Mouse (Mus musculus): Measurements from ENCODE around the gene Hexb. TPM values are rescaled to one million over a fixed set of nuclear protein-coding genes. Genes with fewer than 3 reads are reported as not detected.

Gene Hexb
- polyA plus RNA-seq, 1 experiment from 2014 or later = 34.7 TPM

GRCm38 (mm10) chr13:97196925-97197218, 1.3 kb downstream of the Hexb start:
- Histone ChIP-seq H3K27me3 (no peaks in the 10 kb centered on the region), H3K36me3 (no peaks in the 10 kb centered on the region), H3K4me3 (no peak overlapping the region), H3K9ac (no peak overlapping the region), H3K27ac (no peak overlapping the region), H3K4me1 (no peaks in the 10 kb centered on the region), H3K4me2 (no peak overlapping the region), H3K9me3 (no peaks in the 10 kb centered on the region)
- 88% methylated on average over 2 of the region's 2 CpGs for WGBS
- ATAC-seq (ENCODE audit: borderline replicate concordance, extremely low read depth, low FRiP score, low TSS enrichment) = no peak

- no peak for ATAC-seq (ENCODE audit: borderline replicate concordance, extremely low read depth, low FRiP score, low TSS enrichment)
- Histone ChIP-seq H3K4me2 (no peak overlapping the region), H3K27ac (no peak overlapping the region), H3K36me3 (no peaks in the 10 kb centered on the region), H3K9me3 (no peaks in the 10 kb centered on the region), H3K4me1 (no peaks in the 10 kb centered on the region), H3K4me3 (no peak overlapping the region), H3K9ac (no peak overlapping the region), H3K27me3 (no peaks in the 10 kb centered on the region)
- WGBS = 78% methylated on average over 12 of the region's 12 CpGs
These were observed 1.8 kb downstream of the Hexb start for GRCm38 (mm10) chr13:97196186-97196924.

- Histone ChIP-seq H3K4me2 (no peak overlapping the region), H3K4me1 (no peaks in the 10 kb centered on the region), H3K27ac (no peak overlapping the region), H3K4me3 (no peak overlapping the region), H3K36me3 (no peaks in the 10 kb centered on the region), H3K9me3 (no peaks in the 10 kb centered on the region), H3K9ac (no peak overlapping the region), H3K27me3 (no peaks in the 10 kb centered on the region)
- WGBS = 48% methylated on average over 7 of the region's 7 CpGs
- no peak for ATAC-seq (ENCODE audit: borderline replicate concordance, extremely low read depth, low FRiP score, low TSS enrichment)
These were observed 4.7 kb downstream of the Hexb start for GRCm38 (mm10) chr13:97193420-97193819.

DNA sequence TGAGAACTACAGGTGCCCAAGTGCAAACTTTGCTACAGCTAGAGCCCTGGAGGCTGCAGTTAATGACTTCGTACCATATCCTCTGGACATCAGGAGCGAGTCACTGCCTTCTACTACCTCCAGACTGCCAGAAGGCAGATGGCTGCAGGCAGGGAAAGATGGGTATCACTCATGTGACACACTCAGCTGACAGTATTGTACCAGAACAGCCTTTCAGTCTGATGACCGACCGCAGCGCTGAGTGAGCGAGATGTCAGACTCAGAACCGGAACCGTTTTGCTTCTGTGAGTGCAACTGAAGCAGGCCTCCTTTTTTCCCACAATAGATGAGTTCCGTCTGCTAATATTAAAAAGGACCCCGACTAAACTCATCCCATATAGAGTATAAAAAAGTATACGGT, 5.5 kb downstream of the Hexb start:
- Histone ChIP-seq H3K36me3 (no peaks in the 10 kb centered on the region), H3K9me3 (no peaks in the 10 kb centered on the region), H3K9ac (no peak overlapping the region), H3K4me3 (no peak overlapping the region), H3K4me2 (no peak overlapping the region), H3K27me3 (no peaks in the 10 kb centered on the region), H3K27ac (no peak overlapping the region), H3K4me1 (no peaks in the 10 kb centered on the region)
- WGBS = 90% methylated on average over 11 of the region's 11 CpGs
- no peak for ATAC-seq (ENCODE audit: borderline replicate concordance, extremely low read depth, low FRiP score, low TSS enrichment)

- H3K27me3 ChIP-seq = no peaks in the 10 kb centered on the region
- ATAC-seq (ENCODE audit: borderline replicate concordance, extremely low read depth, low FRiP score, low TSS enrichment) = no peak
- no peaks in the 10 kb centered on the region for H3K36me3 ChIP-seq
- no peak overlapping the region for H3K9ac ChIP-seq
- H3K4me3 ChIP-seq = no peak overlapping the region
- no peak overlapping the region for H3K4me2 ChIP-seq
- H3K4me1 ChIP-seq = no peaks in the 10 kb centered on the region
- no peak overlapping the region for H3K27ac ChIP-seq
- no peaks in the 10 kb centered on the region for H3K9me3 ChIP-seq
- WGBS = 83% methylated on average over 5 of the region's 5 CpGs
These were observed 10.5 kb downstream of the Hexb start for GRCm38 (mm10) chr13:97187693-97188092.

- no peak for ATAC-seq (ENCODE audit: borderline replicate concordance, extremely low read depth, low FRiP score, low TSS enrichment)
- H3K27ac ChIP-seq = no peak overlapping the region
- no peak overlapping the region for H3K4me3 ChIP-seq
- H3K9me3 ChIP-seq = no peaks in the 10 kb centered on the region
- no peaks in the 10 kb centered on the region for H3K27me3 ChIP-seq
- no peaks in the 10 kb centered on the region for H3K4me1 ChIP-seq
- H3K4me2 ChIP-seq = no peak overlapping the region
- no peak overlapping the region for H3K9ac ChIP-seq
- no peaks in the 10 kb centered on the region for H3K36me3 ChIP-seq
- 67% methylated on average over 4 of the region's 4 CpGs for WGBS
These were observed 11.8 kb downstream of the Hexb start for GRCm38 (mm10) chr13:97186346-97186745.

DNA sequence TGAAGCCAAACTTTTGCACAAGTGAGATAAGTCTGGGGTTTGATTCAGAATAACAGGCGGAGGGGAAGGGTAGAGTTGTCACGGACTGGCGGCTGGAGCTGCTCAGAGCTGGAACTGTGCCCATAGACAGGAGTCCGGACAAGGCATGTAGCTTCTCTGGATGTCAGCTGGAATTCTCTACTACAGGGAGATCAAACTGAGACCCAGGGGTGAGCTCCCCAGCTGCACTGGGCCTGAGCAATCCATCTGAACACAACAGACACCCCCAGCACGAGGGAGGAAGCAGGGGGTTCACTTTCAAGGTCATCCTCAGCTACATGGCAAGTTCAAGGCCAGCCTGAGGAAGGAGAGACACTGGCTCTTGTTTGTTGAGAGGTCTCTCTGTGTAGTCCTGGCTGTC, 13.5 kb downstream of the Hexb start:
- WGBS = 26% methylated on average over 5 of the region's 5 CpGs
- 0 out of 2 replicates have a peak, but pooled peaks cover 1% of the 10 kb centered on the region for H3K36me3 ChIP-seq
- H3K27me3 ChIP-seq = no peaks in the 10 kb centered on the region
- no peak overlapping the region for H3K4me3 ChIP-seq
- no peaks in the 10 kb centered on the region for H3K4me1 ChIP-seq
- no peak for ATAC-seq (ENCODE audit: borderline replicate concordance, extremely low read depth, low FRiP score, low TSS enrichment)
- no peaks in the 10 kb centered on the region for H3K9me3 ChIP-seq
- no peak overlapping the region for H3K9ac ChIP-seq
- H3K4me2 ChIP-seq = no peak overlapping the region
- H3K27ac ChIP-seq = no peak overlapping the region

GRCm38 (mm10) chr13:97184168-97184567, 14.0 kb downstream of the Hexb start:
- Histone ChIP-seq H3K4me3 (no peak overlapping the region), H3K4me1 (no peaks in the 10 kb centered on the region), H3K9me3 (no peaks in the 10 kb centered on the region), H3K27me3 (no peaks in the 10 kb centered on the region), H3K27ac (no peak overlapping the region), H3K9ac (no peak overlapping the region), H3K36me3 (peaks cover 6% of the 10 kb centered on the region; the same call in 1 of the 2 replicates), H3K4me2 (no peak overlapping the region)
- WGBS = 64% methylated on average over 2 of the region's 2 CpGs
- no peak for ATAC-seq (ENCODE audit: borderline replicate concordance, extremely low read depth, low FRiP score, low TSS enrichment)

- H3K4me1 ChIP-seq = no peaks in the 10 kb centered on the region
- no peak overlapping the region for H3K27ac ChIP-seq
- no peaks in the 10 kb centered on the region for H3K27me3 ChIP-seq
- no peak for ATAC-seq (ENCODE audit: borderline replicate concordance, extremely low read depth, low FRiP score, low TSS enrichment)
- no peaks in the 10 kb centered on the region for H3K9me3 ChIP-seq
- H3K4me2 ChIP-seq = no peak overlapping the region
- 79% methylated on average over 4 of the region's 4 CpGs for WGBS
- H3K36me3 ChIP-seq = peaks cover 18% of the 10 kb centered on the region
- H3K4me3 ChIP-seq = no peak overlapping the region
- H3K9ac ChIP-seq = no peak overlapping the region
These were observed 15.3 kb downstream of the Hexb start for GRCm38 (mm10) chr13:97182821-97183220.

GRCm38 (mm10) chr13:97180113-97180828, 17.9 kb downstream of the Hexb start:
- no peak for ATAC-seq (ENCODE audit: borderline replicate concordance, extremely low read depth, low FRiP score, low TSS enrichment)
- Histone ChIP-seq H3K4me1 (no peaks in the 10 kb centered on the region), H3K9me3 (no peaks in the 10 kb centered on the region), H3K9ac (no peak overlapping the region), H3K4me3 (no peak overlapping the region), H3K4me2 (no peak overlapping the region), H3K36me3 (peaks cover 39% of the 10 kb centered on the region), H3K27me3 (no peaks in the 10 kb centered on the region), H3K27ac (no peak overlapping the region)
- WGBS = 78% methylated on average over 6 of the region's 6 CpGs

- WGBS = 81% methylated on average over 7 of the region's 7 CpGs
- Histone ChIP-seq H3K27ac (no peak overlapping the region), H3K4me1 (no peaks in the 10 kb centered on the region)
These were observed 19.2 kb downstream of the Hexb start for GRCm38 (mm10) chr13:97178943-97179342.

GRCm38 (mm10) chr13:97176731-97177130, 21.4 kb downstream of the Hexb start:
- Histone ChIP-seq H3K4me2 (no peak overlapping the region), H3K9me3 (no peaks in the 10 kb centered on the region), H3K9ac (no peak overlapping the region), H3K4me3 (no peak overlapping the region), H3K27ac (no peak overlapping the region), H3K4me1 (no peaks in the 10 kb centered on the region), H3K27me3 (no peaks in the 10 kb centered on the region), H3K36me3 (peaks cover 68% of the 10 kb centered on the region)
- WGBS = 84% methylated on average over 5 of the region's 5 CpGs
- ATAC-seq (ENCODE audit: borderline replicate concordance, extremely low read depth, low FRiP score, low TSS enrichment) = no peak

More at GRCm38 (mm10) chr13:97178943-97179342, 19.2 kb downstream of the Hexb start:
- ATAC-seq (ENCODE audit: borderline replicate concordance, extremely low read depth, low FRiP score, low TSS enrichment) = no peak
- Histone ChIP-seq H3K27me3 (no peaks in the 10 kb centered on the region), H3K4me2 (no peak overlapping the region), H3K9me3 (no peaks in the 10 kb centered on the region), H3K4me3 (no peak overlapping the region), H3K9ac (no peak overlapping the region), H3K36me3 (peaks cover 51% of the 10 kb centered on the region)
